Mouse (Mus musculus): ENCODE data around the gene Rhoq.

Gene Rhoq

GRCm38 (mm10) chr17:86991306-86991705 lies 28.4 kb downstream of the Rhoq start:
- DNase-seq (ENCODE audit: low spot score in 2 of 2) = no peak

GRCm38 (mm10) chr17:86997323-86997722 lies 34.4 kb downstream of the Rhoq start:
- no peak for DNase-seq (ENCODE audit: low spot score in 2 of 2)

GRCm38 (mm10) chr17:87008950-87009349 lies 46.1 kb downstream of the Rhoq start:
- DNase-seq (ENCODE audit: low spot score in 2 of 2) = no peak

- peak; percentile 76 to 78 for DNase-seq (ENCODE audit: low spot score in 2 of 2)
Observed at GRCm38 (mm10) chr17:87011301-87012019, 48.6 kb downstream of the Rhoq start.

GRCm38 (mm10) chr17:87019692-87020091 lies 56.8 kb downstream of the Rhoq start:
- no peak for DNase-seq (ENCODE audit: low spot score in 2 of 2)

- DNase-seq (ENCODE audit: low spot score in 2 of 2) = no peak
Observed at GRCm38 (mm10) chr17:87024491-87025242, 61.8 kb downstream of the Rhoq start.

- DNase-seq (ENCODE audit: low spot score in 2 of 2) = peak; percentile 97 to 99
Observed at GRCm38 (mm10) chr17:87025269-87025949, 62.5 kb downstream of the Rhoq start, which contains the start of the genes Pigf and Cript. Gene Pigf (minus strand): TSS chr17:87025406. Gene Cript (plus strand): TSS chr17:87025550.

GRCm38 (mm10) chr17:87036141-87037073 lies 73.5 kb downstream of the Rhoq start:
- DNase-seq (ENCODE audit: low spot score in 2 of 2) = peak in 1 of 2 experiments; percentile 31

- DNase-seq (ENCODE audit: low spot score in 2 of 2) = peak in 1 of 2 experiments; percentile 52
Observed at GRCm38 (mm10) chr17:87038496-87038895, 75.6 kb downstream of the Rhoq start.

GRCm38 (mm10) chr17:87041739-87042138 lies 78.9 kb downstream of the Rhoq start:
- DNase-seq (ENCODE audit: low spot score in 2 of 2) = peak; percentile 67 to 71

GRCm38 (mm10) chr17:87044364-87044763 lies 81.5 kb downstream of the Rhoq start:
- DNase-seq (ENCODE audit: low spot score in 2 of 2) = peak; percentile 93 to 96

- no peak for DNase-seq (ENCODE audit: low spot score in 2 of 2)
Observed at GRCm38 (mm10) chr17:87044796-87045195, 81.9 kb downstream of the Rhoq start.

Data from right cerebral cortex, adult 2 months (tissue).